Mouse (Mus musculus) liver, embryonic 12.5 days (tissue): ENCODE measurements at regions not wholly inside any gene's neighbourhood (a gene's known extent, or its start where the extent isn't known, plus 50 kb on each side); places are given as distances from the start of the nearest gene placed in this dataset.
A peak's percentile ranks its signal among the peaks of the same experiment; 100 is the strongest.
"Not testable (repeated sequence)": the region's sequence is repeated elsewhere in the genome, so short reads cannot be mapped to it uniquely, and the experiment has no call there.

Experiments used
- ATAC-seq: fragments of 200-750 bp; cut with Nextera tagmentation; 2 replicates; pipeline ENCODE4 v1.8.0; 2017; ENCODE audit warnings: moderate number of reproducible peaks, mild to moderate bottlenecking, moderate library complexity
- H3K27ac ChIP-seq: fragments of 300-500 bp; sonication (generic); 2 replicates; pipeline ENCODE4 v1.5.1; 2016; ENCODE audit warnings: mild to moderate bottlenecking
- H3K27me3 ChIP-seq: fragments of 300-500 bp; sonication (generic); replicated peaks from 2 replicates; pipeline ENCODE4 v1.6.1; 2016; ENCODE audit warnings: mild to moderate bottlenecking, moderate library complexity
- H3K36me3 ChIP-seq: fragments of 300-500 bp; sonication (generic); 2 replicates; pipeline ENCODE4 v1.6.1; 2016; ENCODE audit warnings: mild to moderate bottlenecking, moderate library complexity
- H3K4me1 ChIP-seq: fragments of 300-500 bp; sonication (generic); 2 replicates; pipeline ENCODE4 v1.6.1; 2016
- H3K4me2 ChIP-seq: fragments of 300-500 bp; sonication (generic); 2 replicates; pipeline ENCODE4 v1.6.1; 2016; ENCODE audit warnings: mild to moderate bottlenecking, moderate library complexity
- H3K4me3 ChIP-seq: fragments of 300-500 bp; sonication (generic); 2 replicates; pipeline ENCODE4 v1.5.1; 2016; ENCODE audit warnings: mild to moderate bottlenecking, moderate library complexity
- H3K9ac ChIP-seq: fragments of 300-500 bp; sonication (generic); 2 replicates; pipeline ENCODE4 v1.6.1; 2016; ENCODE audit warnings: mild to moderate bottlenecking, moderate library complexity
- H3K9me3 ChIP-seq: fragments of 300-500 bp; sonication (generic); replicated peaks from 2 replicates; pipeline ENCODE4 v1.6.1; 2016; ENCODE audit warnings: mild to moderate bottlenecking, moderate library complexity
- WGBS: fragments of 180-500 bp; shearing (Covaris S2); methylation state at CpG from one replicate; pipeline ENCODE4 v1.1.7; 2016; ENCODE audit not compliant: insufficient replicate concordance; 5-methylcytosine and 5-hydroxymethylcytosine counted together

GRCm38 (mm10) chrX:91059251-91059650, 167.3 kb downstream of the Gm44 start:
- not testable (repeated sequence) for H3K4me3 ChIP-seq, H3K36me3 ChIP-seq, H3K4me2 ChIP-seq, H3K27ac ChIP-seq, H3K9me3 ChIP-seq, H3K4me1 ChIP-seq, H3K9ac ChIP-seq, H3K27me3 ChIP-seq, ATAC-seq
- 27% methylated on average over 3 of the region's 3 CpGs for WGBS

- not testable (repeated sequence) for H3K4me1 ChIP-seq, H3K27me3 ChIP-seq, H3K4me2 ChIP-seq, H3K27ac ChIP-seq, H3K9me3 ChIP-seq, H3K36me3 ChIP-seq, H3K4me3 ChIP-seq, H3K9ac ChIP-seq
- ATAC-seq: 0 out of 2 replicates have a peak, but pooled peaks have one; percentile 61
- 31% methylated on average over 4 of the region's 4 CpGs for WGBS
Observed at GRCm38 (mm10) chrX:91085137-91085536, 193.2 kb downstream of the Gm44 start.
